Mouse (Mus musculus) retina, postnatal 1 day (tissue): ENCODE results near the gene Eps15.

Experiments
- DNase-seq: peaks from one replicate; pipeline ENCODE4 v3.0.0-alpha.2; 2012

The Eps15 gene

GRCm38 (mm10) chr4:109271803-109272202, 8.3 kb upstream of the Eps15 start:
- DNase-seq = no peak

DNA sequence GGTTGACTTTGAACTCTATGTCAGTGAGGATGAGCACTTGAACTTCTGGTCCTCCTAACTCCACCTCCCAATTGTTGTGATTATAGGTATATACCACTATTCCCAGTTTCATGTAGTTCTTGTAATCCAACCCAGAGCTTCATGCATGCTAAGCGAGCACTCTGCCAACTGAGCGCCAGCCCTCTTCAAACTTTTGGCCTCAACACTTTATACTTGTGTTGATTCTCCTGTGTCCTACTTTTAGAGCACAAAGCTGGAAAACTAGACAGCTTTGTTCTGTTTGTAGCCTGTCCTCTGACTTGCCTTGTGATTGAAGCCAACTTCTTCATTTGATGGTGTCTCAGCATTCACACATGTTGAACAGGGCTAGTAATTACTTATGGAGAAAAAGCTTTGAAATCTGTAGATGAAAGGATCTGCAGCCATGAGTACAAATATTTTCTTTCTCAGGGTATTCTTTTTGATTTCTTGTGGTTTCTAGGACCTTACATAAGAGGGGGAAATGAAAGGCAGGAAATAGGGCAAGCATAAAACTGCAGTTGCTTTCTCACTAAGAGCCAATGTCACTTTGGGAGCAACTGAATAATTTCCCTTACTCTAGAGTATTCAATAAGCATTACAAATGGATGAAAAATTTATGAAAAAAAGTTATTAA, 6.4 kb upstream of the Eps15 start:
- DNase-seq = no peak

DNA sequence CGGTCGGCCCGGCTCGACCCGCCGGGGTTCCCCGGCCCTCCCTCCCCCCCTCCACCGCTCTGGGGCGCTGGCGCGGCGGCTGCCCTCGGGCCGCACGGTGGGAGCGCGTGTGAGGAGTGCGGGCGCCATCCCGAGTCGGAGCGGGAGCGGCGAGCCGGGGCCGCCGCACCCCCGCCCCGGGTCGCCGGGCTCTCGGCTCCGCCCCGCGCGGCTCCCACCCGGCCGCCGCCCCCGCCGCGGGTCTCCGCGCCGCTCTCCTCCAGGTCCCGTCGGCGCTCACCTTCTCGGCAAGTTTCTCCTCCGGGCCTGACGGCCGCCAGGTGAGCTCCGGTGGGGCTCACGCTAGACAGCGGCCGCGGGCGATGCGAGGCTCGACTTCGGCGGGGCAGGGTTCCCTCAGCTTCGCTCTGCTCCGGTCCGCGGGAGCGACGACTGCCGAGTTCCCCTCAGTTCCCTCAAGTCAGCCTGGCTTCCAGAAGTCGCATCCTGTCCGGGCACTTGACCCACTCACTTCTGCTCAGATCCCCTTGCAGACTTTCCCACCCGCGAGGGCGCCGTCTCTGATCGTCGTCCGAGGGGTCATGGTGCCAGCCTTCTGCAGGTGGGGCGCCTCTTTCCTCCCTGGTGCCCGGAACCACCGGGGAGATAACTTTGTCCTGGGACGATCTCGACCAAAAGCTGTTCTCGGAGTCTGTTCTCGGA, 542 bp downstream of the Eps15 start:
- DNase-seq = no peak

DNA sequence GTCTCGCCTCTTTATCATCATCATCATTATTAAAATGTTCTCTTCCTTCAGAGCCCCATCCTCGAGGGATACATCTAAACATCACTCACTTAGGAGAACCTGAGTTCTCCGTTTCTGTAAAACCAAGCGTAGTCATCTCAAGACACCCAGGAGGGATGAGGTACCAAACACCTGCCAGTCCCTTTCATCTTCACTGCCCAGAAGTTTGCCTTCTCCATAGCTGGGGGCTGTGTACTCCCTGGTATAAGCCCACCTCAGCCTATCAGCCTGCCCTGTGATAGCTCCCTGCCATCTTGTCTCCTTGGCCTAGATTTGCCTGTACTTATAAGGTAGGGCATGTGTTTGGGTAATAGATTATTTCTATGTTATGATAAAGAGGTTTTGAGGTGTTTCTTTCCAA, 1.1 kb downstream of the Eps15 start:
- DNase-seq = peak; percentile 6

GRCm38 (mm10) chr4:109281946-109282345, 1.9 kb downstream of the Eps15 start:
- DNase-seq = no peak

GRCm38 (mm10) chr4:109294629-109295028, 14.6 kb downstream of the Eps15 start:
- DNase-seq = no peak

DNA sequence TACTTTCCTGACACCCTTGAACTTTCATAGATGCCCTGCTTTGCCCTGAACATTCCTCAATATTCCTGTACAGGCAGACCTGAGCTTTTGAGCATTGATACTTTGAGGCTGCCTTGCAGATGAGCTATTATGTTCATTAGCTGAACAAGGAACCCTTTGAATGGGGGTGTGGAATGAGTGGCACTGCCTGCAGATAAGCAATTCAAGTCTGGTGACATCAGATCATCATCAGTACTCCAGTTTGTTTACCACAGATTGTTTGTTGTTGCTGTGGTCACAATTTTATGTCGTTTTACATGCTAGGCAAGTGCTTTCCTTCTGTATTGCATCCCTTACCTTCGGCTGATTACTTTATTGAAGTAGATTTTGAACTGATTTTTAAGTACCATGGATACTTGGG, 16.4 kb downstream of the Eps15 start:
- DNase-seq = no peak

DNA sequence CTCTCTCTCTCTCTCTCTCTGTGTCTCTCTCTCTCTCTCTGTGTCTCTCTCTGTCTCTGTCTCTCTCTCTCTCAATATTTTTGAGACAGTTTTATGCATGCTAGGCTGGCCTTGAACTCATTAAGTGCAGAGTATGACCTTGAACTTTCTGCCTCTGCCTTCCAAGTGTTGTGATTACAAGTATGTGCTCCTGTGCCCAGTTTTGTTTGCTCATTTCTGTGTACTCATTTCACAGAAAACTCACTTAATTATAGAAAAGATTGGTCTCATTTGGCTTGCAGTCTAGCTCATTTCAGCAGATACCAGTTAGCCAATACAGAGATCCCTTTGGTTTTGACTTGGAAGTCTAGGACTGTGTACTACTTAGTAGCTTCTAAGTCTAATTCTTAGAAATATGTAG, 19.1 kb downstream of the Eps15 start:
- no peak for DNase-seq

DNA sequence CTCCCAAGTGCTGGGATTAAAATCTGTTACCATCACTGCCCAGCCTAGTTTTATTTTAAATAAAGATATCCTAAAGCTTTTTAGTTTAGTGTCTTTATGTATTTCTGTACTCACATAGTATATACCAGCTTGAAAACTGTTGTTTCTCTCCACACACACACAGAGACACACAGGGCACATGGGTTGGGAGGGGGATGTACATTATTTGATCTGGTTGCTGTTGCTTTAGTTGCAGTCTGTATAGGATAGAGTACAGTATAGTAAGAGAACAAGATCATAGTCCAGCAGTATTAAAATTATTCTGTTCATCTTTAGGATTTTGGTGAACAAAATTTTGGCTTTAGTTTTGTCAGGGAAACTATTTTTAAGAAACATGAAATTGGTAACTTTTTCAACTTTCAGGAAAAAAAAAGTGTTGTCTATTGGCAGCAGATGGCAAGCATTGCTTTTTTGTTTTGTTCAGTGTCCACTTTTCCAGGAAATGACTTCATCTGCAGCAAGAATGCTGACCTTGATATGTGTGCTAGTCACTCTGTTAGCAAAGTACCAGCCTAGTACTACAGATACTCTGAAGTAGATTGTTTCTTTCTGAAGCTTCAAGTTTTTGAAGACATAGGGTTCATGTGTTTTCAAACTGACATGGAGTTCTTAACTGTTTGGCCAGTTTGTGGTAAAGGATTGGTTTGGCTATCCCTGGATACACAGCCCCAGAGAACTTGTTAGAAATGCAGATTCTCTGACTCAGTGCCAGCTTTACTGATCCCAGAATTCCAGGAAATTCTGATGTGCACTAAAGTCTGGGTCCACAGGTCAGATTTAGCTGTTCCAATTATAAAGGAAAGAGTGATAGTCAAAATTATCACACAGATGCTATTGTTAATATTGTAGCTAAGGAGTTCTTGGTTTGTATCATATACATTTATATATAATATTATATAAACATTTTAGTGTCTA, 37.1 kb downstream of the Eps15 start:
- DNase-seq = no peak

DNA sequence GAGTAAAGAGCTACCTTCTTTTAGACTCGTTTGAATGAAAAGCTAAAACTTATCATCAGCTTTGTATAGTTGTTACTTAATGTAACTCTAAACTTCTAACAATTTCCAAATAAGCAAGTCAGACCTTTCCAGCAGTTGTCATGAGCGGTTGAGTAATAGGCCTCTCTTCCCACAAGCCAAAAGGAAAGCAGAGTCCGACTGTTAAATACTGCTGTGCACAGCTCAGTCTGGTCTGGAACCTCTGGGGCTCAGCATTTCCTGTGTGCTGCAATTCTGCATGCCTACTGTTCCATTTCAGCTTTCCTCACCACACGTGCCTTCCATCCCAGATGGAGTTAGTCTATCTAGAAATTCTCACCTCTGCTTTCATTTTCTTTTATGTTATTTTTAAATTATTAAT, 56.7 kb downstream of the Eps15 start:
- no peak for DNase-seq

- DNase-seq = no peak
Measured at GRCm38 (mm10) chr4:109341222-109341621, 61.2 kb downstream of the Eps15 start.

DNA sequence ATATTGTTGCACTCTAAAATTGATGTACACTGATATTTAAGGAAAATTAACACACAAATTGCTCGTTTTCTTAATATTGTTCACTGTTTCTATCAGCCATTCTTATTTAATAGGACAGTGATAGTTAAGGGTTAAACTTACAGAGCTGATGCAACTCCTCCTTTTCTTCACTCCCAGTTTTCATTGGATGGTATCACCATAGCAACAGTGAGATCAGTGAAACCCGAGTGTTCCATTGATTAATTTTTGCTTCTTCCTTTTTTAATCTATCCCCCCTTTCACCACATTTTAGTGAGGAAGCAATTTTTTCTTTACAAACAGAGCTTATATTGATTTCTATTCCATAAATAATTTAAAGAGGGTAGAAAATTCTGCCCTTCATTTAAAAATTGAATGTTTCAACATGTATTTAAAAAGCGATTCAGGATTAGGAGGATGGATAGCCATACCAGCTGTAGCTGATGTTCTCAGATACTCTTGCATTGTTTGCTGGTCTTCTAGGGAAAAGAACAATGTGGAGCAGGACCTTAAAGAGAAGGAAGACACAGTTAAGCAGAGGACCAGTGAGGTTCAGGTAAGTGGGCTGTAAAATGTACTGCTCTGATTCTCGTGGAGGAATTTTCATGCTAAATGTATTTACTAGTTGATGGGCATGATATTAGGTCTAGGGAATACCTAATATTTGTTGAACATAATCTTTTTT, 62.9 kb downstream of the Eps15 start:
- DNase-seq = peak; percentile 58

GRCm38 (mm10) chr4:109343909-109344308, 63.8 kb downstream of the Eps15 start:
- DNase-seq = peak; percentile 7

DNA sequence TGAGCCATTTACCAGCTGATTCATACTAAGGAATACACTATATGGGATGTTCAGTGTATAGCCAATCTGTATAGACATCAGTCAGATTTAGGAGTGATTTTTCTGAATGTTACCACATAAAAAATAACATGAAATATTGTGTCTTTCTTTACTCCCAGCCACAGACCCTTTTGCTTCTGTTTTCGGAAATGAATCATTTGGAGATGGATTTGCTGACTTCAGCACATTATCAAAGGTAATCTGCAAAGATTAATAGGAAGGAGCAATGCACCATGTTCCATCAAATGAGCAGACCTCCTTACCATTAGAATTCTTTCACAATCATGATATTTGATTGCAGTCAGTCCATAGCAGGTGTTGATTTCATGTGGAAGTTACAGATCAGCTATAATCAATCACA, 98.0 kb downstream of the Eps15 start:
- no peak for DNase-seq

DNA sequence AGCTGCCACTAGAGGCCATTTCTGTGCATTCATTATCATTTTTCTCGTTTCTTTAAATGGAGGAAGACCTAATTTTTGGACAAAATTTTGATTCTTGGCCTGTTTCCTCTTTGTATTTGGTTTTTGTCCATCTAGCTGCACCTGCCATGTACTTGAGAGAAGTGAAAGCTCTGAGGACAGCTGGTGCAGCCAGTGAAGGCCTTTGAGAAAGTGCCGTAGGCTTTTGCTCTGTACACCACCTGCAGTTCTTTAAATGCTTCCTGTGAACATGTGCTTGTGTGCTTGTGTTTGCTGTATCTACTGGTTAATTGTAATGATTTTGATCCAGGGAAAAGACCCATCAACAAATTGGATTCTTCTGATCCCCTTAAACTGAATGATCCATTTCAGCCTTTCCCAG, 102.4 kb downstream of the Eps15 start:
- no peak for DNase-seq

- no peak for DNase-seq
Measured at GRCm38 (mm10) chr4:109385599-109385998, 105.5 kb downstream of the Eps15 start.

DNA sequence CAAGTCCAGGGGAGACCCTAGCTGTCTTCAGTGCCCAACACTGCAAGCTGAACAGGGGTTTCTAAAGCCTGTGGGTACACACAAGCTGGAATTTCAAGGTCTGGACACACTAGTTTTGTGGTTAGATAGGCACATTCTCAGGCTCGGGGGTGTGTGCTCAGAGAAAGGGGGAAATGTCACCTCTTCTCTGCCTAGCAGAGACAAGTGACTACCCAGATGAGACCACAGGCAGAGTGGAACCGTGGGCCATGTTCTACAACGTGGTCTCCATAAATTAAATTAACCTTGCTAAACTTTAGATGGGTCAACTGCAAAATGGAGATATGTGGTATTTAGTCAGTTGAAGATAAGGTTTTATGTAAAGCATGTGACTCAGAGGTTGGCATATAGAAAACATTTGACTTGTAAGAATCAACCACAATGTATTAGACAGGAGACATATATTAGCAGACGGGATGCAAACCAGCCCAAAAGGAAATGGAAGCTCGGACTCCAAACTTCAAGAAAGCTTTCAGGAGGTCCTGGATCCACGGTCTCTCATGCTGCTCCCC, 113.2 kb downstream of the Eps15 start:
- no peak for DNase-seq

DNA sequence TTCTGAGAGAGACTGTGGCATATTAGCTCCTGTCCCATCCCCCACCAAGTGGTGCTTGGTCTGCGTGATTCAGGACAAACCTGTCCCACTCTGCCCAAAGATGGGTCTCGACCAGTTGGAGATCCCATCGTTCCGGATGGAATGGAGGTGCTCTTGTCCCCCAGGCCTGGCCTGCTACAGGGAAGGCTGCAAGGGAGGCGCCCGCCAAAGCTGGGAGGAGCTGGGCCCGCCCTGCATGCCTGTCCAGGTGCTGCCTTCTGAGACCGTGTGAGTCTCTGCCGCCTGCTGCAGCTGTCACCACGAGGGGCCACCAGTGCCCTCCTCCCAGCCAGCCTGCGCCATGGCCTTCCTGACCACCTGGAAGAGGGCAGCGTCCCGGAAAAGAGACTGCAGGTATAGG, 113.8 kb downstream of the Eps15 start:
- DNase-seq = peak; percentile 18

DNA sequence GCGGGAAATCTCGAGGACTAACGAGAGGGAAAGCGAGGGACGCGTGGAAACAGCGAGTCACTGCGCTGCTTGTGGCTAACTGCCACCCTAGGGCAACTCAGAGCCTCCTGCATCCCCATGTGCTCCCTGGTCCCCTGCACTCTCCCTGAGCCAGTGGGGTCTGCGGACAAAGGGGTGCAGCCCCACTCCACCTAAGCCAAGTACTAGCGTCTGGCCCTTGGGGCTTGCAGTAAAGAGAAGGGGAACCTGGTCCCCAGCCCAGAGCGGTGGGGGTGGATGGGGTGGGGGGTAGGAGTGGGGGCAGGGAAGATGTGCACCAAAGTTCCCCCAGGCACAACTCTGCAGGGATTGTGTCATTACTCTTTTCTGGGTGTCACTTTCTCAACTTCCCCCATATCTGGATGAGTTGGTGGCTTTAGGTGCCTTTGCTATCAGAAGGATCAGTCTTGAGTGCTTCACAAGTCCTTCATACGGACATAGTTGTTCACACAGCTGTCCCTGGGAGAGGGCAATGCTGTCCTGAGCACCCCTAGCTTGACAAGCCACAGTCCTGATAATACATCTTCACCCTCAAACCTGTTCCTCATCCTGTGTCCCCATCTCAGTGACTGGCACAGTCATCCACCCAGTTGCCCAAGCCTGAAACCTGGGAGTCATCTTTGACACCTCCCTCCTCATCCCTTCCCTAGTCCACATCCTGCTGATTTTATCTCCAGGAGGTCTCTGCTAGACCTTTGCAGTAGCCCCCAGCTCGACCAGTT, 114.4 kb downstream of the Eps15 start:
- DNase-seq = no peak

DNA sequence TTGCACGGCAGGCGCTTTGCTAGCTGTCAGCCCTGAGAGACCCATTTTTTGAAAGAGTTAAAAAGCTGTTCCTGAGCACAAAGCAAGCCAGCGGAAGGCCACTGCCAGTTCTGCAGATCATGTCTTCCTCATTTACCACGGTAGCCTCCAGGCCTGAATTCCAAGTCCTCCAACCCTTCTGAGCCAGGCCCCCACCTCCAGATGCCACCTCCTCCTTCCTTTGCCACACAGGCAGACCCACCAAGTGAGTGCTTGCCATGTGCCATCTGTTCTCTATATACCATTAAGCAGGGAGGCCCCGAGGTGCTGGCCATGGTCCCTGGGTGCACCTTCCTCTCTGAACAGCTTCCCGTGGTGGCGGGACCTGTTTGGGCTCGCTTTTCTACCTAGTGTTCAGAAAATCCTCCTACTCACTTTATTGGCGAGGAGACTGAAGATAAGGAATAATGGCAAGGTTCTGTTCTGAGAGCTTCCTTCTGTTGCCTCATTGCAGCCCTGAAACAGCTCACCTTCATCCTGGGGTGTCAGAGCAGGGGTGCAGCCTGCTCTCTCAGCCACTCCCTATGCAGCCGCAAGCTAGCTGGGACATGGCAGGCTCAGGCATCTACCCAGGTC, 120.4 kb downstream of the Eps15 start:
- DNase-seq = no peak

DNA sequence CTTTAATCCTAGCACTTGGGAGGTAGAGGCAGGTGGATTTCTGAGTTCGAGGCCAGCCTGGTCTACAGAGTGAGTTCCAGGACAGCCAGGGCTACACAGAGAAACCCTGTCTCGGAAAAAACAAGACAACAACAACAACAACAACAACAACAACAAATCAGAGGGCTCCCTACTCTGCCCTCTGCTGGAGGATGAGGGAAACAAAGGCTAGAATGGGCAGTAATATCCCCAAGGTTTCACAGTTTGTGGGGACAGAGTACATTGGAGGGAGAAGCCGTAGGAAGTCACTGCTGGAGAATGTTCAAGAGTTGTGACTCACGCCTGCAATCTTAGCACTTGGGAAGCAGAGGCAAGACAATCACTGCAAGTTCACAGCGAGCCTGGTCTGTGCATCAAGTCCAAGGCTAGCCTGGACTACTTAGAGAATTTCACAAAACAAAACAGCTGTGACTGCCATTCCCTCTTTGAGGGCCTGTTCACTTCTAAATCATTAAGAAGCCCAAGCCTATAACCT, 121.2 kb downstream of the Eps15 start:
- DNase-seq = no peak
